8 mouse cellular contexts compared by ENCODE assay signal in the genomic region with DNA sequence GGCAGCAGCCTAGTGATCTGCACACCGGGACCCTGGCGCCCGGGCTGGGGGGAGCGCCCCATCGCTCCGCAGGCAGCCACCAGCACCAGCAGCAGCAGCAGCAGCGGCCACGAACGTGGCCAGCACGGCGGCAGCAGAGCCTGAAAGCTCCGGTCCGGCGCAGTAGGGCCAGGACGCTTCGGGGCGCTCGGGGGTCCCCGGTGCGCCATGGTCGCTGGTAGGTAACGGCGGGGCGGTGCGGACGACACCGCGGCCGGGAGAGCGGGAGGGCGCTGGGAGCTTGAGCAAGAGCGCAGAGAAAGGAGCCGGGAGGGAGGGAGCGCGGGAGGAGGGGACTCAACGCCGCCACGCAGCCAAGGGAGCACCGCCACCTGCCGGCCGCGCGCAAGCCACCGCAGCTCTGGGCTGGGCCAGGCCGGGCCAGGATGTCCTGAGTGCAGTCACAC. TPM values are rescaled to one million over a fixed set of nuclear protein-coding genes. Genes with fewer than 3 reads are reported as not detected.
A peak's percentile ranks its signal among the peaks of the same experiment; 100 is the strongest.
DNase-seq lines count a peak whose midpoint lies in the region; ATAC-seq and TF ChIP-seq lines count a peak whose summit lies in the region.

A gene (minus strand): TSS at position 303 of the 446 bp plus-strand sequence.

- TF ChIP-seq CTCF in lung, postnatal 0 days (IDR thresholded peaks at IDR 0.05): peak; percentile 96

- WGBS in hindbrain, embryonic 11.5 days: under 1% methylated on average over 36 of the region's 45 CpGs
- under 1% methylated on average over 38 of the region's 45 CpGs for WGBS in lung, postnatal 0 days

- H3K27ac ChIP-seq in hindbrain, embryonic 11.5 days (ENCODE audit: low read depth, low read length): no peak within 1 kb of the TSS
- no peak within 1 kb of the TSS for H3K27ac ChIP-seq in lung, postnatal 0 days (ENCODE audit: low read length)

- no peaks in the 10 kb centered on the region; the same call in 1 of the 2 replicates for H3K4me1 ChIP-seq in hindbrain, embryonic 11.5 days (replicated peaks; ENCODE audit: control insufficient read depth, insufficient read depth, low read length)
- H3K4me1 ChIP-seq in lung, postnatal 0 days (ENCODE audit: insufficient read depth, low read depth, low read length): no peaks in the 10 kb centered on the region

- H3K9ac ChIP-seq in hindbrain, embryonic 11.5 days (ENCODE audit: low read depth, low read length): peak within 1 kb of the TSS; percentile 76
- H3K9ac ChIP-seq in lung, postnatal 0 days (replicated peaks; ENCODE audit: low read depth): peak within 1 kb of the TSS; percentile 50

- H3K4me2 ChIP-seq in hindbrain, embryonic 11.5 days (replicated peaks; ENCODE audit: low read depth, low read length): peak within 1 kb of the TSS; percentile 100
- H3K4me2 ChIP-seq in lung, postnatal 0 days (replicated peaks; ENCODE audit: low read depth, low read length): peak within 1 kb of the TSS; percentile 100

- DNase-seq in MN1 (ENCODE audit: low spot score): peak; percentile 67
- DNase-seq in cerebellum, adult 9-11 months: peak; percentile 55
- DNase-seq in frontal cortex, postnatal 14 days (ENCODE audit: low spot score in 2 of 2): peak; percentile 51 to 84
- peak; percentile 88 for DNase-seq in hindbrain, embryonic 11.5 days (ENCODE audit: low spot score)
- DNase-seq in layer of hippocampus, postnatal 10 days (ENCODE audit: low spot score in 2 of 2): peak; percentile 86 to 93
- peak; percentile 94 for DNase-seq in lung, postnatal 0 days (ENCODE audit: low spot score)
- peak; percentile 88 for DNase-seq in ovary, postnatal 36 days (ENCODE audit: low spot score)
- peak; percentile 91 for DNase-seq in thymus, postnatal 14 days

- H3K4me3 ChIP-seq in hindbrain, embryonic 11.5 days (ENCODE audit: low read depth, low read length): peak within 1 kb of the TSS; percentile 76
- peak within 1 kb of the TSS; percentile 59 for H3K4me3 ChIP-seq in lung, postnatal 0 days (ENCODE audit: low read depth, low read length)

- no peaks in the 10 kb centered on the region for H3K9me3 ChIP-seq in hindbrain, embryonic 11.5 days (ENCODE audit: control insufficient read depth, low read length)
- no peaks in the 10 kb centered on the region for H3K9me3 ChIP-seq in lung, postnatal 0 days (ENCODE audit: low read length)

- no peaks in the 10 kb centered on the region for H3K36me3 ChIP-seq in hindbrain, embryonic 11.5 days (ENCODE audit: control insufficient read depth, insufficient read depth, low read length)
- H3K36me3 ChIP-seq in lung, postnatal 0 days (ENCODE audit: insufficient read depth, low read length): no peaks in the 10 kb centered on the region

- H3K27me3 ChIP-seq in hindbrain, embryonic 11.5 days (ENCODE audit: control insufficient read depth, insufficient read depth, low read length): peaks cover 6% of the 10 kb centered on the region; the same call in 1 of the 2 replicates
- H3K27me3 ChIP-seq in lung, postnatal 0 days (replicated peaks; ENCODE audit: insufficient read depth, low read length): peaks cover 3% of the 10 kb centered on the region; the same call in 1 of the 2 replicates

- ATAC-seq in hindbrain, embryonic 11.5 days (ENCODE audit: low FRiP score): peak; percentile 84
- ATAC-seq in lung, postnatal 0 days: peak; percentile 88

- TF ChIP-seq EP300 in lung, postnatal 0 days (IDR thresholded peaks at IDR 0.05): no peak

RNA-seq across cellular contexts. Expression of the gene that starts here (rescaled TPM):
- polyA plus RNA-seq in hindbrain, embryonic 11.5 days (2014; fragmentation: Nextera tagmentation; extraction: Ambion mirVana): 4.1 and 6.0 TPM in 2 replicates
- 10 to 100 TPM; 56.9 to 60.9 TPM for total RNA-seq in layer of hippocampus, postnatal 10 days (2021)
- polyA plus RNA-seq in lung, postnatal 0 days (2015; fragmentation: Nextera tagmentation; extraction: Ambion mirVana): 9.4 TPM in 2 replicates
